Mouse (Mus musculus) heart, embryonic 12.5 days (tissue): Measurements from ENCODE around the gene Nfrkb. TPM values are rescaled to one million over a fixed set of nuclear protein-coding genes. Genes with fewer than 3 reads are reported as not detected.

Experiments
- ATAC-seq: fragments of 200-750 bp; cut with Nextera tagmentation; 2 replicates; pipeline ENCODE4 v1.8.0; 2017; ENCODE audit warnings: moderate TSS enrichment, moderate library complexity; ENCODE audit not compliant: insufficient number of reproducible peaks, low FRiP score
- H3K27ac ChIP-seq: fragments of 300-500 bp; sonication (generic); 2 replicates; pipeline ENCODE4 v1.5.1; 2016; ENCODE audit warnings: mild to moderate bottlenecking, moderate library complexity; ENCODE audit not compliant: poor library complexity, severe bottlenecking
- H3K27me3 ChIP-seq: fragments of 300-500 bp; sonication (generic); replicated peaks from 2 replicates; pipeline ENCODE4 v1.6.1; 2016; ENCODE audit warnings: mild to moderate bottlenecking, moderate library complexity
- H3K36me3 ChIP-seq: fragments of 300-500 bp; sonication (generic); 2 replicates; pipeline ENCODE4 v1.6.1; 2016; ENCODE audit warnings: mild to moderate bottlenecking, moderate library complexity
- H3K4me1 ChIP-seq: fragments of 300-500 bp; sonication (generic); replicated peaks from 2 replicates; pipeline ENCODE4 v1.6.1; 2016; ENCODE audit warnings: mild to moderate bottlenecking
- H3K4me2 ChIP-seq: fragments of 300-500 bp; sonication (generic); 2 replicates; pipeline ENCODE4 v1.6.1; 2016; ENCODE audit warnings: mild to moderate bottlenecking, moderate library complexity
- H3K4me3 ChIP-seq: fragments of 300-500 bp; sonication (generic); 2 replicates; pipeline ENCODE4 v1.5.1; 2016; ENCODE audit warnings: mild to moderate bottlenecking
- H3K9ac ChIP-seq: fragments of 300-500 bp; sonication (generic); 2 replicates; pipeline ENCODE4 v1.6.1; 2016; ENCODE audit warnings: mild to moderate bottlenecking, moderate library complexity
- H3K9me3 ChIP-seq: fragments of 300-500 bp; sonication (generic); replicated peaks from 2 replicates; pipeline ENCODE4 v1.6.1; 2016; ENCODE audit warnings: mild to moderate bottlenecking, moderate library complexity
- WGBS: fragments of 180-500 bp; shearing (Covaris S2); methylation state at CpG from one replicate; pipeline ENCODE4 v1.1.7; 2016; 5-methylcytosine and 5-hydroxymethylcytosine counted together
- polyA plus RNA-seq: library from polyadenylated mRNA; unstranded; fragments of >200 nt; fragmentation: Nextera tagmentation; extraction: Ambion mirVana; gene quantifications from 2 replicates; pipeline ENCODE4 v1.2.1, GENCODE M21; 2016

Nfrkb gene
- polyA plus RNA-seq, 1 experiment from 2014 or later, result 16.8 TPM

- H3K27ac ChIP-seq, result no peak overlapping the region
- no peaks in the 10 kb centered on the region for H3K36me3 ChIP-seq
- ATAC-seq, result no peak
- no peak overlapping the region for H3K4me2 ChIP-seq
- H3K9ac ChIP-seq, result no peak overlapping the region
- no peaks in the 10 kb centered on the region for H3K9me3 ChIP-seq
- H3K27me3 ChIP-seq, result no peaks in the 10 kb centered on the region
- 81% methylated on average over 7 of the region's 7 CpGs for WGBS
- H3K4me3 ChIP-seq, result no peak overlapping the region
- H3K4me1 ChIP-seq, result no peaks in the 10 kb centered on the region; the same call in 1 of the 2 replicates
Observed at GRCm38 (mm10) chr9:31449145-31449772, 63.3 kb downstream of the Nfrkb start.

GRCm38 (mm10) chr9:31452166-31452565, 66.2 kb downstream of the Nfrkb start:
- ATAC-seq, result no peak
- no peak overlapping the region for H3K9ac ChIP-seq
- no peak overlapping the region for H3K4me3 ChIP-seq
- H3K4me1 ChIP-seq, result no peaks in the 10 kb centered on the region
- no peaks in the 10 kb centered on the region for H3K9me3 ChIP-seq
- no peak overlapping the region for H3K4me2 ChIP-seq
- H3K27ac ChIP-seq, result no peak overlapping the region
- H3K27me3 ChIP-seq, result no peaks in the 10 kb centered on the region
- no peaks in the 10 kb centered on the region for H3K36me3 ChIP-seq
- WGBS, result 67% methylated on average over 10 of the region's 10 CpGs

GRCm38 (mm10) chr9:31454356-31454755, 68.4 kb downstream of the Nfrkb start:
- no peak overlapping the region for H3K4me2 ChIP-seq
- H3K4me1 ChIP-seq, result no peaks in the 10 kb centered on the region
- H3K4me3 ChIP-seq, result no peak overlapping the region
- no peaks in the 10 kb centered on the region for H3K36me3 ChIP-seq
- H3K9ac ChIP-seq, result no peak overlapping the region
- no peak overlapping the region for H3K27ac ChIP-seq
- no peaks in the 10 kb centered on the region for H3K27me3 ChIP-seq
- ATAC-seq, result no peak
- 49% methylated on average over 1 of the region's 1 CpGs for WGBS
- no peaks in the 10 kb centered on the region for H3K9me3 ChIP-seq

- H3K4me1 ChIP-seq, result peaks cover 11% of the 10 kb centered on the region
- H3K36me3 ChIP-seq, result no peaks in the 10 kb centered on the region
- peak overlapping the region; percentile 28 for H3K4me3 ChIP-seq
- peak overlapping the region; percentile 63 for H3K4me2 ChIP-seq
- H3K9ac ChIP-seq, result no peak overlapping the region
- no peak overlapping the region for H3K27ac ChIP-seq
- peaks cover 36% of the 10 kb centered on the region for H3K27me3 ChIP-seq
- no peaks in the 10 kb centered on the region for H3K9me3 ChIP-seq
- 39% methylated on average over 9 of the region's 9 CpGs for whole genome bisulfite sequencing
- ATAC-seq, result no peak
Observed at GRCm38 (mm10) chr9:31463190-31463589, 77.2 kb downstream of the Nfrkb start.

- Histone ChIP-seq H3K9me3 (no peaks in the 10 kb centered on the region), H3K36me3 (no peaks in the 10 kb centered on the region), H3K27me3 (peaks cover 36% of the 10 kb centered on the region), H3K4me1 (peaks cover 11% of the 10 kb centered on the region), H3K4me3 (peak within 1 kb of the TSS; percentile 28), H3K9ac (0 out of 2 replicates have a peak within 1 kb of the TSS, but pooled peaks have one; percentile 21), H3K27ac (no peak within 1 kb of the TSS), H3K4me2 (peak within 1 kb of the TSS; percentile 63)
- peak; percentile 39; the same call in 1 of the 2 replicates for ATAC-seq
- WGBS, result 3% methylated on average over 33 of the region's 33 CpGs
Observed at GRCm38 (mm10) chr9:31463692-31464474, 77.9 kb downstream of the Nfrkb start, which contains the start of gene Tmem45b. Gene Tmem45b, minus strand, starts transcription at chr9:31464462.

Other genes with a start within 250 kb of the Nfrkb start
- gene Aplp2, start 174.4 kb upstream of the Nfrkb start, polyA plus RNA-seq, result 344 and 358 TPM in 2 replicates
- gene Prdm10, start 105.7 kb upstream of the Nfrkb start, polyA plus RNA-seq, result 5.4 and 5.7 TPM in 2 replicates
- not detected in 2 replicates for gene Tmem45b, start 78.3 kb downstream of the Nfrkb start, polyA plus RNA-seq